Mouse (Mus musculus) lung, postnatal 0 days (tissue): ENCODE measurements around the gene Exoc8.

Source experiments
- CTCF ChIP-seq: IDR thresholded peaks from 2 replicates; pipeline ENCODE4 v1.5.1; 2016; ENCODE audit warnings: antibody characterized with exemption, mild to moderate bottlenecking
- EP300 ChIP-seq: IDR thresholded peaks from 2 replicates; pipeline ENCODE4 v1.6.1; 2016; ENCODE audit warnings: antibody characterized with exemption, mild to moderate bottlenecking, control low read depth

GRCm38 (mm10) chr8:124845573-124845972 lies 51.9 kb downstream of the Exoc8 start:
- TF ChIP-seq CTCF (no peak), EP300 (no peak)
